Mouse (Mus musculus) cortical plate, adult 2 months (tissue): Measurements from ENCODE around the gene Zbtb38. TPM values are rescaled to one million over a fixed set of nuclear protein-coding genes. Genes with fewer than 3 reads are reported as not detected.

Source experiments
- H3K27ac ChIP-seq: fragments of 200-500 bp; 2 replicates; pipeline ENCODE4 v1.5.1; 2012; ENCODE audit warnings: low read length, control low read depth, inconsistent platforms; ENCODE audit not compliant: insufficient read depth
- H3K4me1 ChIP-seq: fragments of 200-500 bp; 2 replicates; pipeline ENCODE4 v1.6.1; 2011; ENCODE audit warnings: low read length; ENCODE audit not compliant: control insufficient read depth, insufficient read depth
- H3K4me3 ChIP-seq: fragments of 200-500 bp; 2 replicates; pipeline ENCODE4 v1.5.1; 2011; ENCODE audit warnings: mild to moderate bottlenecking, low read length, control low read depth; ENCODE audit not compliant: insufficient read depth
- CTCF ChIP-seq: fragments of 200-500 bp; IDR thresholded peaks from 2 replicates; pipeline ENCODE4 v1.5.1; 2011; ENCODE audit warnings: mild to moderate bottlenecking, control low read depth, low read length; ENCODE audit not compliant: insufficient read depth; ENCODE audit errors: extremely low read depth
- POLR2A ChIP-seq: fragments of 200-500 bp; IDR thresholded peaks from 2 replicates; pipeline ENCODE4 v1.6.1; 2011; ENCODE audit warnings: mild to moderate bottlenecking, low read length, control low read depth; ENCODE audit not compliant: insufficient read depth; ENCODE audit errors: extremely low read depth
- polyA plus RNA-seq: library from polyadenylated mRNA; depleted of rRNA; stranded (reverse); fragments of >200 nt; gene quantifications from 2 replicates; pipeline ENCODE4 v1.2.3, GENCODE M21; 2012

The Zbtb38 gene
- polyA plus RNA-seq, 1 experiment, result 19.1 TPM

DNA sequence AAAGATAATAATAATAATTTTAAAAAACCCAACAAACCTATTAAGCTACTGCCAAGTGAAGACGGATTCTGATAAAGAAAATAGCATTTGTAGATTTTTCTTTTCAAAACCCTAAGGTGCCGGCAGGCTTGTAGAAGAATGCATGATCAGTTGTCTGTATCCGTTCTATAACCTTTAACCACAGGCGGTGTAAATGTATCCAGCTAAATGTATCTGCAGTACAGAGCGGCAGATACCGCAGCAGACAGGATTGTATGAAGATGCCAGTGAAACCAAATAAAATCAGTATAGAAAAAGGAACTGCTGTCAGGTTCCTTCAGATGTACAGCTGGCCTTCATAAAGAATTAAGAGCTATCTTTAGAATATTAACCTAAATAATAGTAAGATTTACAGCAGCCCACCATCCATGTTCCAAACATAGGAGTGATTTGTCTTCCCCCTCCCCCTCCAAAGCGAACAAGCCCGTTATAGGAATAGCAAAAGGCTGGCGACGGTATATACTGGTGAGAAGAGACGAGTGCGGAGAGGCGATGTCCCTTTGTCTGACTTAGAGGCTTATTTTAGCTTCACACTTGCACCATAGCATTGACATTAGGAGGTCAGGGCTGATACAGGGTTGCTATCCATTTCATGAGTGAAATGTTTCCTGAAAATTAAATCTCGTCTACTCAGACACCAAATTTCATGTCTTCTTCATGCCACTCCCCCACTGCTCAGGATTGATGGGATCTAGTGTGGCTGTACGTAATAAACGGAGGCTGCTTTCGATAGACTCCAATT, 19.8 kb downstream of the Zbtb38 start:
- H3K4me3 ChIP-seq, result peak overlapping the region; percentile 85
- H3K4me1 ChIP-seq, result peaks cover 3% of the 10 kb centered on the region; the same call in 1 of the 2 replicates
- TF ChIP-seq CTCF (no peak), POLR2A (no peak)
- peak overlapping the region; percentile 96 for H3K27ac ChIP-seq

DNA sequence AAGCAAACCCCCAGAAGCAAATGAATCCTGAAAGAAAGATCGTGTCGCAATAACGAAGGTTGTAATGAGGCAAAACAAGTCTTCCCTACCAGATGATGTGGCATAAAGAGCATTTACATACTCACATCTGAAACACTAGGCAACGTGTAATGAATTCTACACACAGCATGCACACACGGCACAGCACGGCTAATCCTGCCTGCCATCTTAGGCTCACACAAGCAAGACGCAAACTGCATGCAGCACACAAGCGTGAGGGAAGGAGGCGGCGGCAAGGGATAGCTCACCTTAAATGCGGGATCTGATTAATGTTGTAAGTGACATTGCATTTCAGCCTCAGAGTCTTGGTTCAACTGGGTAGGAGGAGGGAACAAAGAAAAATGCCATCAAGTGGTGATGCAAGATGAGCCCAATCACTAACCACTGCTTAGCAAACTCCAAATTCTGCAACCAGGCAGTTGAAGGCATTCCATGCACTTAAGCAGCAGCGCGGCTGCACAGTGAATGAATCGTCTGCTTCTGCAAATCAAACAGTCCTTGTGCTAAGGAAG, 20.6 kb downstream of the Zbtb38 start:
- TF ChIP-seq CTCF (no peak), POLR2A (peak; percentile 87)
- Histone ChIP-seq H3K27ac (peak overlapping the region; percentile 83), H3K4me3 (peak overlapping the region; percentile 85), H3K4me1 (peaks cover 3% of the 10 kb centered on the region; the same call in 1 of the 2 replicates)

DNA sequence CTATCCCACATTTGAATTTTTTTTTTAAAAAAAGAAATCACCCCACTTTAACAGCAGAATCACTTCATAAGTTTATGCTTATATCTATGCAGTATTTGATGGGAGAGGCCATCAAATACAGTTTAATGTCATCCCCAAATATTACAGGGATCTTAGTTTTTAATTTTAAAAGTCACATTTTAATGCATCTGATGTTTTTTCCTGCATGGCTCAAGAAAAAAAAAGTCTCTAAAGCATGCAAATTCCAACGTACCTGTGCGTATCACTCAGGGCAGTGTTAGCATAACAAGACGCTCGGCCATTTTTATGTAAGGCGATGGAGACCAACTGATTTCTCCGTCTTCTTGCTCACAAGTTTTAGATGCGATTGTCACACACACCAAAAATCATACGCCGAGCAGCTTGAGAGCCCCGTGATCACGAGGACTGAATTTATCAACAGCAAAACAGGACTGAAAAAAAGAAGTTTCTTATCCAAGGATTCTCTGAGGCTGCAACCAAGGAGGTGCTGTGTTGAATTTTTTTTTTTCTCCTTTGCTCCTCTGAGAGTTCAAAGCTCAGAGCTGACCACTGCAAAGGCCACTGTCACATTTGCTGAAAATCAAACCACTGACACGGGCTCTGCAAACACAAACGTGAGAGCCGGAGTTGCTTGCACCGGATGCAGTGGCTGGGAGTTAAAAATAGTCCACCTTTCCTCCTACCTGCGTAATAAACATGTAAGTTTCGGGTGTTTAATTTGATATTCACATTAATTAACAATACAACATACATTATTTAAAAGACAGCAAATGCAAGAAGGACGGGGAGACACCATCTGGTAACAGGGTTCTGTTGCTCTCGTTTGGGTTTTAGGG, 21.4 kb downstream of the Zbtb38 start:
- TF ChIP-seq CTCF (no peak), POLR2A (no peak)
- peak overlapping the region; percentile 83 for H3K27ac ChIP-seq
- H3K4me3 ChIP-seq, result peak overlapping the region; percentile 85
- H3K4me1 ChIP-seq, result peaks cover 5% of the 10 kb centered on the region; the same call in 1 of the 2 replicates

DNA sequence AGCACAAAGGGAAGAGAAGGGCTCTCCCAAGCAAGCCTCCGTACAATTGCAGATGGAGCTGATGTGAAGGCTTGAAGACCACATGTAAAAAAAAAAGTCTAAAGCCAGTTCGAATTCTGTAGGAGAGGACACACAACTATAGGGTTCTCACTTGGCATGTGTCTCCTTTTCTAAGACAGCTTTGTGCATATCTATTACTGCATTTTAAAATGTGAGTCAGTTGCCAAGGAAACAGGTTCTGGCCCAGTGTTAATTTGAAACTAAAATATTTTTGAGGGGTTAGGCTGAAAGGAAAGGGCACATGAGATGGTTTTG, 22.4 kb downstream of the Zbtb38 start:
- TF ChIP-seq POLR2A (no peak), CTCF (no peak)
- Histone ChIP-seq H3K4me1 (peaks cover 7% of the 10 kb centered on the region; the same call in 1 of the 2 replicates), H3K27ac (peak overlapping the region; percentile 95), H3K4me3 (peak overlapping the region; percentile 63)

DNA sequence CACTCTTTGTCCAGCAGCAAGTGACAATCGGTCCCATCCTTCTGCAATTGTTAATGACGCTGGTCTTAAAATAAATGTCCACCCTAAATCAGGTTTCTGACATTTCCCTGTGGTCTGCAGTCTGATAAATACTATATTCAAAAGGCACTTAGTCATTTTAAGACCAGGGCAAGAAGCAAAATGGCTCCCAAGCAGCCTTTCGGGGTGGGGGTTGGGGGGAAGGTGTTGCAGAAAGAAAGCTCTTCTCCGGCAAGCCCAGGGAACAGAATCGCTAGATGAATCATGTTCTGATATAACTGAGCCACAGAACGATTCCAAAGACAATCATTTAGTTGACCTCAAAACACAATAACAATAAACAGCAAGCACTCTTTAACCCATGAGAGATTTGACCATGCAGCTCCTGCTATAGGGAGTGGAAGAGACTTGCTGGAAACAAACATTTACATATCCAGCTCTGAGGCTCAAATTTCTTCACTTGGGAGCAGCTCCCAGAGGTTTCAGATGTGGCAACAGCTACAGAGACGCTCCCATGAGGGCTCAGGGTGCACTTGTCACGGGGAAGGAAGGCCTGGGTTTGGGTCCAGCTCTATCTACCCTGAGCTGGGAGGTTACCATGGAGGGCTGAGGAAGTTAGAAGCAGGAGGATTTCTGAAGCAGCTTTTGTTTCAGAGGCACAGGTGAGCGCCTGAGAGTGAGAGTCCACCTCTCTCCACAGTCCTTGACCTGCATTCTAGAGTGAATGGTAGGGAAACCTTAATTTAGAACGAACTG, 22.9 kb downstream of the Zbtb38 start:
- H3K27ac ChIP-seq, result peak overlapping the region; percentile 95
- peak overlapping the region; percentile 63 for H3K4me3 ChIP-seq
- no peak for TF ChIP-seq POLR2A
- no peak for TF ChIP-seq CTCF
- H3K4me1 ChIP-seq, result peaks cover 7% of the 10 kb centered on the region; the same call in 1 of the 2 replicates

DNA sequence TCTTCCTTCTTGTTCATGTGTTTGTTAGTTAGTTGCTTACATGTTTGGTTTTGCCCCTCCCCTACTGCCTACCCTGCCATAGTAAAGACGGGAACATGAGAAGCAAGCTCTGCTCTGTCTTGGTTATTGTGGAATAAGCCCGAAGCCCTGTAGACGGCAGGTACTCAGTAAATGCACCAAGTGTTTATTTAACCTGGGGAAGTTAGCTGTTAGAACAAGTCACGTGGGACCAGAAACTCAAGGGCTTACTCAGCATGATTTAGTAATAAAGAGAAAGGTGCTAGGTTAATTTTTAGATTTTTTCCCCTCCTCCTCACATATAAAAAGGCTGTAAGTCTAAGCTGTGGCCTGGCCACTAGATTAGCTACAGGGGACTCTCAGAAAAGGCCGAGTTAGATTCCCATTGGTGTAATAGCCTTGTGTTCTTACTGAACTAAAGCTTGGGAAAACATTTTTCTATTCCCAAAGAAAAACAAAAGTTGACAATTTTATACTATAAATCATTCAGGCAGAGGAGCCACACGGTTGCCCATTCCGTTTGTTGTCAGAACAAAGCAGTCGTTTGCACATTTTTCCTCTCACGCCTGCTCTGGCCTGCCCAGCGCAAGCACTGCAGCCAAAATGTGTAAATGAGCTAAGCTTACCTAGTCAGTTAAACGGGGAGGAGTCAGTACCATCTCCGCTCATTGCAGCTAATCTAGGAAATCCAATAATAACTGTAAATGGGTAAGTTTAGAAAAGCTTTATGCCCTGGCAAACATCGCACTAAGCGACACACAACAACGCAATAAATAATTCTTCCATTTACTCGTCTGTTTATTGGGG, 24.1 kb downstream of the Zbtb38 start:
- peak overlapping the region; percentile 63 for H3K4me3 ChIP-seq
- TF ChIP-seq POLR2A (peak; percentile 44; the same call in 1 of the 2 replicates), CTCF (no peak)
- H3K27ac ChIP-seq, result 0 out of 2 replicates have a peak overlapping the region, but pooled peaks have one; percentile 55
- H3K4me1 ChIP-seq, result peaks cover 10% of the 10 kb centered on the region

DNA sequence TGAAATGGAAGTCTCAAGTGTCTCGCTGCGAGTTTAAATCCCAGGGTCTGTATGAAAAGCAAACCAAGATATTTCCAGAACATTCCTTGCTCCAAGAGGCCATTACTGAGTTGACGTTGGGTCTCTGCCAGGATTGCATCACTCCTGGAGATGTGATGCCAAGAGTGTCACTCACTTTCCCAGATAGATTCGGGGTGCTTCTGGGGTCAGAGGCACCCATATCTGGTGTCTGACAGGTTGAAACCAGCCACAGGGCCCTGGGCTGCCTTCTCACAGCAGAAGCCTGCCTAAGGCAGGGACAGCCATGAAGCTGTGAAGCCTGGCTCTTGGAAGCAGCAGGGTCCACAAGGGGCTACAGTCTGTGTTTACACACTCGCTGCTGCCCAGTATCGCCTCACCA, 24.9 kb downstream of the Zbtb38 start:
- no peak for TF ChIP-seq CTCF
- TF ChIP-seq POLR2A, result no peak
- peaks cover 10% of the 10 kb centered on the region for H3K4me1 ChIP-seq
- no peak overlapping the region; the same call in 1 of the 2 replicates for H3K4me3 ChIP-seq
- no peak overlapping the region for H3K27ac ChIP-seq

DNA sequence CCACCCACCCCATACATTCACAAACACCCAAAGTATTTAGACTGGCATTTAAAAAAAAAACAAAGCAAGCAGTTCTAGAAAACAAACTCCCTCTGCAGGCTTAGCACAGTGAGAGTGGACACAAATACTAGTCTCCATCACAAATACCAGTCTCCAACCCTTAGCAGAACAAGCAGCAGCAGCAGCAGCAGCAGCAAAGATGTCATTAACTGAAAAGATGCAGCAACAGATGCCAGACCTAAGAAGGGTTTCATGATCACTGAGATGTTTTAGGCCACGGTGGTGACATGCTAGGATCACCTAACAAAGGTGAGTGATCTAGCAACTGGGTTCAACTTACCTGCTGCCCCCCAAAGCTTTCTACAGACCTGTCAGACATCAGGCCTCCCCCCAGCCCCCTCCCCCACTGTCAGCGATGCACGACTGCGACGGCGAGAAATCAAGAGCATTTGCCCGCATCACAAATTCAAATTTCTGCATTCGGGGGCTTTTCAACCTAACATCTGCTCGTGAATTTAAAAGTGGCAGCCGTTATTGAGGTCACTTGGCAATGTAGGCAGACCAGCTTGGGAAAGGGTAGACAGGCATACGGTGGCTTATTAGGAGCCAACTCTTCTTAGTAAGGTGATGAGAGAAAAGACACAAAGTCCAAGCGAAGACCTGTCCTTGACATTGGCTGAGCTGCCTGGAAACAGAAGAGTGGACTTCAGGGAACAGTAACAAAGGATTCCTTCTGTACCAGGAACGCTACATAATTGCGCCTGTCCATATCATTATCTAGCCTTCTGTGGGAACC, 26.1 kb downstream of the Zbtb38 start:
- Histone ChIP-seq H3K4me1 (peaks cover 11% of the 10 kb centered on the region), H3K4me3 (no peak overlapping the region), H3K27ac (no peak overlapping the region)
- TF ChIP-seq POLR2A (no peak), CTCF (no peak)
